28 mouse cellular contexts compared by ENCODE assay signal in the genomic region with DNA sequence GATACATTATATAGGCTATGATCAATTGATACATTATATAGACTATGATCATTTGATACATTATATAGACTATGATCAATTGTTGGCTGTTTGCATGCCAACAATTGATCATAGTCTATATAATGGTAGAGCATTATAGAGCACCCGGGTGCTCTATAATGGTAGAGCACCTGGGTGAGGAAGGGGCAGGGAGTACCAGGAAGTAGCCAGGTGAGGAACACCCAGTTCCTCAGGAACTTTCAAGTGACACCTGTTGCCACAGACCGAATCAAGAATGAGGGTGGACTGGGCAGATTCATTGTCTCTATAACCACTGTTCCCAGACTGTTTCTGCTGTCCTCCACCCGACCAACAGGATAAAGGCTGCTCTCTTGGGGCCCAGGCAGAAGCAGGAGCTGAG. TPM values are rescaled to one million over a fixed set of nuclear protein-coding genes. Genes with fewer than 3 reads are reported as not detected.
A peak's percentile ranks its signal among the peaks of the same experiment; 100 is the strongest.
DNase-seq lines count a peak whose midpoint lies in the region; ATAC-seq lines count a peak whose summit lies in the region.
"Had no signal": no experiment of that assay in that cellular context is flagged by ENCODE, and none has a peak within 500 bp of the region (broad histone marks: within the 10 kb centered on the region; RNA-seq: fewer than 3 reads in every experiment).

A gene (plus strand): TSS at position 301 of the 400 bp plus-strand sequence.

- 47% methylated on average over 3 of the region's 3 CpGs for WGBS in heart, embryonic 10.5 days
- WGBS in heart, embryonic 11.5 days (ENCODE audit: insufficient replicate concordance) = 53% methylated on average over 3 of the region's 3 CpGs
- 65% methylated on average over 3 of the region's 3 CpGs for WGBS in hindbrain, embryonic 11.5 days
- WGBS in hindbrain, embryonic 12.5 days = 59% methylated on average over 3 of the region's 3 CpGs
- WGBS in embryonic facial prominence, embryonic 10.5 days = 51% methylated on average over 3 of the region's 3 CpGs
- 56% methylated on average over 3 of the region's 3 CpGs for WGBS in stomach, embryonic 16.5 days
- whole genome bisulfite sequencing in kidney, embryonic 15.5 days = 65% methylated on average over 3 of the region's 3 CpGs

- H3K4me1 ChIP-seq in heart, embryonic 10.5 days = peaks cover 19% of the 10 kb centered on the region
- 0 out of 2 replicates have a peak, but pooled peaks cover 2% of the 10 kb centered on the region for H3K4me1 ChIP-seq in heart, embryonic 11.5 days (ENCODE audit: control insufficient read depth, insufficient read depth, low read length)
- peaks cover 9% of the 10 kb centered on the region; the same call in 1 of the 2 replicates for H3K4me1 ChIP-seq in hindbrain, embryonic 11.5 days (replicated peaks; ENCODE audit: control insufficient read depth, insufficient read depth, low read length)
- peaks cover 15% of the 10 kb centered on the region for H3K4me1 ChIP-seq in hindbrain, embryonic 12.5 days
- peaks cover 18% of the 10 kb centered on the region for H3K4me1 ChIP-seq in embryonic facial prominence, embryonic 10.5 days
- H3K4me1 ChIP-seq in stomach, embryonic 16.5 days (ENCODE audit: control insufficient read depth, insufficient read depth, low read length) = peaks cover 6% of the 10 kb centered on the region; the same call in 1 of the 2 replicates
- H3K4me1 ChIP-seq in kidney, embryonic 15.5 days = peaks cover 9% of the 10 kb centered on the region

- H3K9ac ChIP-seq in heart, embryonic 11.5 days (ENCODE audit: low read depth, low read length) = no peak within 1 kb of the TSS
- no peak within 1 kb of the TSS for H3K9ac ChIP-seq in hindbrain, embryonic 11.5 days (ENCODE audit: low read depth, low read length)
- no peak within 1 kb of the TSS for H3K9ac ChIP-seq in hindbrain, embryonic 12.5 days
- no peak within 1 kb of the TSS for H3K9ac ChIP-seq in stomach, embryonic 16.5 days (ENCODE audit: low read length)
- H3K9ac ChIP-seq in kidney, embryonic 15.5 days = no peak within 1 kb of the TSS
- H3K9ac ChIP-seq: forebrain, postnatal 0 days had no signal

- H3K4me2 ChIP-seq in heart, embryonic 11.5 days = no peak within 1 kb of the TSS
- no peak within 1 kb of the TSS for H3K4me2 ChIP-seq in hindbrain, embryonic 11.5 days (replicated peaks; ENCODE audit: low read depth, low read length)
- H3K4me2 ChIP-seq in hindbrain, embryonic 12.5 days (replicated peaks) = no peak within 1 kb of the TSS
- no peak within 1 kb of the TSS for H3K4me2 ChIP-seq in stomach, embryonic 16.5 days (ENCODE audit: low read depth, low read length)
- H3K4me2 ChIP-seq in kidney, embryonic 15.5 days = no peak within 1 kb of the TSS
- H3K4me2 ChIP-seq: hindbrain, embryonic 14.5 days had no signal

- 0 out of 2 replicates have a peak within 1 kb of the TSS, but pooled peaks have one; percentile 6 for H3K4me3 ChIP-seq in heart, embryonic 10.5 days
- H3K4me3 ChIP-seq in heart, embryonic 11.5 days (ENCODE audit: low read depth, low read length) = no peak within 1 kb of the TSS
- no peak within 1 kb of the TSS for H3K4me3 ChIP-seq in hindbrain, embryonic 11.5 days (ENCODE audit: low read depth, low read length)
- no peak within 1 kb of the TSS for H3K4me3 ChIP-seq in hindbrain, embryonic 12.5 days
- H3K4me3 ChIP-seq in embryonic facial prominence, embryonic 10.5 days = peak within 1 kb of the TSS; percentile 18; the same call in 1 of the 2 replicates
- no peak within 1 kb of the TSS for H3K4me3 ChIP-seq in stomach, embryonic 16.5 days (replicated peaks; ENCODE audit: low read length)
- no peak within 1 kb of the TSS for H3K4me3 ChIP-seq in kidney, embryonic 15.5 days (replicated peaks)
- H3K4me3 ChIP-seq: gastrocnemius, adult 2 months had no signal

- DNase-seq in heart, embryonic 10.5 days (ENCODE audit: low spot score) = no peak
- no peak for DNase-seq in hindbrain, embryonic 11.5 days (ENCODE audit: low spot score)
- no peak for DNase-seq in embryonic facial prominence, embryonic 10.5 days (ENCODE audit: low spot score)
- DNase-seq in urinary bladder, postnatal 25 days (ENCODE audit: low spot score) = no peak
- DNase-seq: adrenal gland, adult 2 months; adrenal gland, postnatal 14 days; cerebellum, adult 11 months; cerebellum, adult 2 months; cerebellum, adult 9-11 months; cerebellum, postnatal 25 days; embryo, embryonic 11 days; forebrain, postnatal 0 days; gastrocnemius, adult 2 months; gastrocnemius, postnatal 14 days; heart, adult 11 months; heart, postnatal 14 days had no signal

- no peak within 1 kb of the TSS for H3K27ac ChIP-seq in heart, embryonic 10.5 days
- H3K27ac ChIP-seq in heart, embryonic 11.5 days (ENCODE audit: low read depth, low read length) = no peak within 1 kb of the TSS
- peak within 1 kb of the TSS; percentile 13; the same call in 1 of the 2 replicates for H3K27ac ChIP-seq in hindbrain, embryonic 11.5 days (ENCODE audit: low read depth, low read length)
- H3K27ac ChIP-seq in hindbrain, embryonic 12.5 days = no peak within 1 kb of the TSS
- no peak within 1 kb of the TSS for H3K27ac ChIP-seq in embryonic facial prominence, embryonic 10.5 days (replicated peaks)
- no peak within 1 kb of the TSS for H3K27ac ChIP-seq in stomach, embryonic 16.5 days (ENCODE audit: low read length)
- H3K27ac ChIP-seq in kidney, embryonic 15.5 days = no peak within 1 kb of the TSS
- H3K27ac ChIP-seq: gastrocnemius, adult 2 months; hindbrain, embryonic 14.5 days; hindbrain, postnatal 0 days had no signal

- H3K9me3 ChIP-seq in heart, embryonic 10.5 days = no peaks in the 10 kb centered on the region
- no peaks in the 10 kb centered on the region for H3K9me3 ChIP-seq in heart, embryonic 11.5 days (replicated peaks; ENCODE audit: control insufficient read depth, low read length)
- H3K9me3 ChIP-seq in hindbrain, embryonic 11.5 days (ENCODE audit: control insufficient read depth, low read length) = no peaks in the 10 kb centered on the region
- no peaks in the 10 kb centered on the region for H3K9me3 ChIP-seq in hindbrain, embryonic 12.5 days (replicated peaks)
- H3K9me3 ChIP-seq in embryonic facial prominence, embryonic 10.5 days = 0 out of 2 replicates have a peak, but pooled peaks cover 2% of the 10 kb centered on the region
- H3K9me3 ChIP-seq in stomach, embryonic 16.5 days (replicated peaks; ENCODE audit: control insufficient read depth, low read length) = no peaks in the 10 kb centered on the region
- no peaks in the 10 kb centered on the region for H3K9me3 ChIP-seq in kidney, embryonic 15.5 days (replicated peaks)

- no peaks in the 10 kb centered on the region for H3K36me3 ChIP-seq in heart, embryonic 10.5 days
- H3K36me3 ChIP-seq in heart, embryonic 11.5 days (ENCODE audit: control insufficient read depth, insufficient read depth, low read length) = no peaks in the 10 kb centered on the region
- H3K36me3 ChIP-seq in hindbrain, embryonic 11.5 days (ENCODE audit: control insufficient read depth, insufficient read depth, low read length) = no peaks in the 10 kb centered on the region
- no peaks in the 10 kb centered on the region for H3K36me3 ChIP-seq in hindbrain, embryonic 12.5 days
- no peaks in the 10 kb centered on the region for H3K36me3 ChIP-seq in embryonic facial prominence, embryonic 10.5 days (replicated peaks)
- no peaks in the 10 kb centered on the region for H3K36me3 ChIP-seq in stomach, embryonic 16.5 days (ENCODE audit: control insufficient read depth, insufficient read depth, low read length)
- H3K36me3 ChIP-seq in kidney, embryonic 15.5 days = no peaks in the 10 kb centered on the region

- ATAC-seq in heart, embryonic 11.5 days (replicated peaks; ENCODE audit: insufficient number of reproducible peaks, low FRiP score, low TSS enrichment) = no peak
- no peak for ATAC-seq in hindbrain, embryonic 11.5 days (ENCODE audit: low FRiP score)
- ATAC-seq in hindbrain, embryonic 12.5 days (ENCODE audit: low FRiP score) = no peak
- ATAC-seq in stomach, embryonic 16.5 days (ENCODE audit: insufficient read depth, low FRiP score) = no peak
- no peak for ATAC-seq in kidney, embryonic 15.5 days (replicated peaks; ENCODE audit: low FRiP score)
- ATAC-seq: forebrain, embryonic 14.5 days; forebrain, postnatal 0 days; hindbrain, postnatal 0 days; inflammation-experienced regulatory T-cells, adult 6 months; intestine, embryonic 16.5 days had no signal

- H3K27me3 ChIP-seq in heart, embryonic 10.5 days (ENCODE audit: insufficient read depth, poor library complexity, severe bottlenecking) = peaks cover 45% of the 10 kb centered on the region
- peaks cover 24% of the 10 kb centered on the region for H3K27me3 ChIP-seq in heart, embryonic 11.5 days (ENCODE audit: control insufficient read depth, insufficient read depth, low read length)
- peaks cover 9% of the 10 kb centered on the region; the same call in 1 of the 2 replicates for H3K27me3 ChIP-seq in hindbrain, embryonic 11.5 days (ENCODE audit: control insufficient read depth, insufficient read depth, low read length)
- peaks cover 22% of the 10 kb centered on the region for H3K27me3 ChIP-seq in hindbrain, embryonic 12.5 days
- H3K27me3 ChIP-seq in embryonic facial prominence, embryonic 10.5 days (replicated peaks; ENCODE audit: low read depth, poor library complexity, severe bottlenecking) = peaks cover 56% of the 10 kb centered on the region
- H3K27me3 ChIP-seq in stomach, embryonic 16.5 days (ENCODE audit: control insufficient read depth, insufficient read depth, low read length) = peaks cover 10% of the 10 kb centered on the region
- peaks cover 37% of the 10 kb centered on the region for H3K27me3 ChIP-seq in kidney, embryonic 15.5 days

RNA-seq across cellular contexts. Expression of the gene that starts here (rescaled TPM):
- polyA plus RNA-seq in heart, embryonic 10.5 days (2016; fragmentation: Nextera tagmentation; extraction: Ambion mirVana) = not detected in 2 replicates
- not detected in 2 replicates for polyA plus RNA-seq in heart, embryonic 11.5 days (2014; fragmentation: Nextera tagmentation; extraction: Ambion mirVana)
- polyA plus RNA-seq in hindbrain, embryonic 11.5 days (2014; fragmentation: Nextera tagmentation; extraction: Ambion mirVana) = not detected in 2 replicates
- polyA plus RNA-seq in hindbrain, embryonic 12.5 days (2016; fragmentation: Nextera tagmentation; extraction: Ambion mirVana) = not detected in 2 replicates
- polyA plus RNA-seq in embryonic facial prominence, embryonic 10.5 days (2016; fragmentation: Nextera tagmentation; extraction: Ambion mirVana) = not detected in 2 replicates
- polyA plus RNA-seq in stomach, embryonic 16.5 days (2015; fragmentation: Nextera tagmentation; extraction: Ambion mirVana) = 115 and 211 TPM in 2 replicates
- 0.13 TPM in 1 of 2 replicates, not detected in the other for polyA plus RNA-seq in kidney, embryonic 15.5 days (2015; fragmentation: Nextera tagmentation; extraction: Ambion mirVana)
- polyA plus RNA-seq: adrenal gland, adult 2 months; cerebellum, adult 2 months; embryonic facial prominence, embryonic 11.5 days; forebrain, embryonic 11.5 days; forebrain, embryonic 14.5 days; forebrain, postnatal 0 days; frontal cortex, adult 2 months; hindbrain, embryonic 14.5 days; inflammation-experienced regulatory T-cells, adult 6 months; intestine, embryonic 16.5 days had no signal

Comparison
In these comparisons a context has a peak if more than half of its experiments do, and no peak if none do; other contexts are left out.
1. RNA of the gene that starts here (polyA plus RNA-seq): 115 to 211 TPM in stomach, embryonic 16.5 days; not detected in heart, embryonic 10.5 days, not detected in heart, embryonic 11.5 days, not detected in hindbrain, embryonic 11.5 days, not detected in hindbrain, embryonic 12.5 days, not detected in embryonic facial prominence, embryonic 10.5 days and 0.13 TPM in kidney, embryonic 15.5 days; every median in the first group is over 100 times any median in the second.
2. H3K4me3 ChIP-seq: peak in heart, embryonic 10.5 days (single experiment) and embryonic facial prominence, embryonic 10.5 days (single experiment); none in heart, embryonic 11.5 days (single experiment), hindbrain, embryonic 11.5 days (single experiment), hindbrain, embryonic 12.5 days (single experiment), stomach, embryonic 16.5 days (single experiment) and kidney, embryonic 15.5 days (single experiment).